Mouse (Mus musculus) gastrocnemius, adult 2 months (tissue): ENCODE results near the gene Il17f. TPM values are rescaled to one million over a fixed set of nuclear protein-coding genes. Genes with fewer than 3 reads are reported as not detected.
A peak's percentile ranks its signal among the peaks of the same experiment; 100 is the strongest.
"Not testable (repeated sequence)": the region's sequence is repeated elsewhere in the genome, so short reads cannot be mapped to it uniquely, and the experiment has no call there.

Experiments used
- DNase-seq: peaks from one replicate; pipeline ENCODE4 v3.0.0; 2022
- H3K27ac ChIP-seq: fragments of 200-600 bp; 2 replicates; pipeline ENCODE4 v1.8.1; 2022; ENCODE audit warnings: mild to moderate bottlenecking
- H3K4me3 ChIP-seq: fragments of 200-600 bp; 2 replicates; pipeline ENCODE4 v1.8.1; 2022; ENCODE audit warnings: mild to moderate bottlenecking, moderate library complexity
- CTCF ChIP-seq: fragments of 200-600 bp; IDR thresholded peaks from 2 replicates; pipeline ENCODE4 v1.8.1; 2022; ENCODE audit warnings: antibody characterized with exemption, mild to moderate bottlenecking, moderate library complexity
- intact Hi-C: fragments of 180-260 bp; cut with DNase I; formaldehyde crosslinking; loops from one replicate; pipeline ENCODE4 v1.15.1; 2025
- long read RNA-seq, 2 experiments: library from polyadenylated mRNA; stranded (forward); transcript quantifications; one replicate each; pipeline ENCODE4 v2.0.0; 2021
- total RNA-seq, 2 experiments: library from RNA; stranded (reverse); gene quantifications; 2 replicates each; pipeline ENCODE4 v1.2.3; 2021

Il17f gene
- total RNA-seq: not detected
- long read RNA-seq, experiment 1: 0 reads
- long read RNA-seq, experiment 2: 0 reads

DNA sequence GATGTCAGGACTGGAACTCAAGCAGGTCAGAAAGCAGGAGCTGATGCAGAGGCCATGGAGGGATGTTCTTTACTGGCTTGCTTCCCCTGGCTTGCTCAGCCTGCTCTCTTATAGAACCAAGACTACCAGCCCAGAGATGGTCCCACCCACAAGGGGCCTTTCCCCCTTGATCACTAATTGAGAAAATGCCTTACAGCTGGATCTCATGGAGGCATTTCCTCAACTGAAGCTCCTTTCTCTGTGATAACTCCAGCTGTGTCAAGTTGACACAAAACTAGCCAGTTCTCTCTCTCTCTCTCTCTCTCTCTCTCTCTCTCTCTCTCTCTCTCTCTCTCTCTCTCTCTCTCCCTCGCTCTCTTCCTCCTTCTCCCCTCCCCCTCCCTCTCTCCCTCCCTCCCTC is at the start of gene Il17f:
Gene Il17f (minus strand): TSS at position 101 of the 400 bp plus-strand sequence.
- H3K27ac ChIP-seq, intact Hi-C loops, DNase-seq, H3K4me3 ChIP-seq: not testable (repeated sequence)

DNA sequence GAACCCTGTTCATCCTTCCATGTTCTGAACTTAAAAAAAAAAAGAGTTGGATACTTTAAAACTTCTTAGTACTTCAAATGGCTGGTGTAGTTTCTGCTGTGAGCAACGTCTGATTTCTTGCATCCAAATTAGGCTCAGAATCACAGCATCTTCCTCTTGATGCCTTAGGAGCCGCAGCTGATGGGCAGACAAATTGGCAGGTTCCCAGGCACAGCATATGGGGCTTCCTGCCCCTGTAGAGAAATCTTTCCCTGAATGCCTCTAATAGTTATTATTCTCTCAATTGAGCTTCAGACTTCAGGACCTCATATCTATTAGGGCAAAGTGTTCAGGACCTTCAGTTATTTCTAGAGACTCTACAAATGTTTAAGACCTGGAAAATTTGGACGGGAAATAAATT is 49.5 kb upstream of the Il17f start:
- no peak for DNase-seq
- intact Hi-C loops: no loop called here
- TF ChIP-seq CTCF: no peak
- Histone ChIP-seq H3K4me3 (no peak overlapping the region), H3K27ac (no peak overlapping the region)

GRCm38 (mm10) chr1:20836551-20837125 is 46.2 kb upstream of the Il17f start:
- TF ChIP-seq CTCF: no peak
- DNase-seq: no peak
- H3K27ac ChIP-seq: no peak overlapping the region
- intact Hi-C loops: no loop called here
- no peak overlapping the region for H3K4me3 ChIP-seq

DNA sequence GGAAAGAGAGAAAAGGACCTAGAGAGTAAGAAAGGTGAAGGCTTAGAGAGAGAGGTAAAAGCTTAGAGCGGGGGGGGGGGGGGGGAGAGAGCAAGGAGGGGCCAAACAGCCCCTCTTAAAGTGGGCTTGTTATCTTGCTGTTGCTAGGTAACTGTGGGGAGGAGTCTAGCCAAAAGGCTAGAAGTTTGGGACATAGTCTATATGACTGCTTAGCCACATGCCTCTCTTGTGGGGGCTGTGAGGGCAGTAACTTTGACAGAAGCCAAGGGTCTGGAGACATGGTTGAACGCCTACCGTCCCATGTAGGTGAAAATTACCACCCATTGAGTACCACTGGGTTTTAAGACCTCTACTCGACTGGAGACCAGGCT is 42.7 kb upstream of the Il17f start:
- DNase-seq: no peak
- Histone ChIP-seq H3K27ac (no peak overlapping the region), H3K4me3 (no peak overlapping the region)
- intact Hi-C loops: no loop called here
- no peak for TF ChIP-seq CTCF

DNA sequence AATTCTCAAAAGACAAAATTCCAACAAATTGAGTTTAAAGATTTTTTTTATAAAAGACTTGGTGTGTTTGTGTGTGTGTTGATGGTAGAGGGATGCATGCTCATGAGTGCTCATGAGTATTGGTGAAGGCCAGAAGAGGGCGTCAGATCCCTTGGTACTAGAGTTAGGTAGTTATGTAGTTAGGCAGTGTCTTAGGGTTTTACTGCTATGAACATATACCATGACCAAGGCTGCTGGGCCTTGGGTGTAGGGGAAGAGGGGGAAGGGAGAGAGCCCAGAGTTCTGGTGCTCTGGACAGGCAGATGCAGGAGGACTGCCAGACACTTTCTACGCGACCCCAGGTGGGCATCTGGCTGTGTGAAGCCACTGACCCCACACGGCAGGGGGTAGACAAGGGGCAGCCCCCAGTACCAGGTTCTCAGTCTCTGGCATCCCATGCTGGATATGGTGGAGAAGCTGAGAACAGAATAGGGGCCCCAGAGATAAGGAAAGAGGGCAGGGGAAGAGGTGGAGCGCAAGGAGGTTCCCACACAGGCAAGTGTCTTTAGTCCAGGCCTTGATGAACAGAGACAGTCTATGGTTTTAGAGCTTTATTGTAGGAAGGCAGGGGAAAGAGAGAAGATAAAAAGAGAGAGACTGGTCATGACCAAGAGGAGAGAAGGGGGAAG is 42.2 kb upstream of the Il17f start:
- TF ChIP-seq CTCF: no peak
- Histone ChIP-seq H3K27ac (no peak overlapping the region), H3K4me3 (no peak overlapping the region)
- intact Hi-C loops: no loop called here
- DNase-seq: no peak

DNA sequence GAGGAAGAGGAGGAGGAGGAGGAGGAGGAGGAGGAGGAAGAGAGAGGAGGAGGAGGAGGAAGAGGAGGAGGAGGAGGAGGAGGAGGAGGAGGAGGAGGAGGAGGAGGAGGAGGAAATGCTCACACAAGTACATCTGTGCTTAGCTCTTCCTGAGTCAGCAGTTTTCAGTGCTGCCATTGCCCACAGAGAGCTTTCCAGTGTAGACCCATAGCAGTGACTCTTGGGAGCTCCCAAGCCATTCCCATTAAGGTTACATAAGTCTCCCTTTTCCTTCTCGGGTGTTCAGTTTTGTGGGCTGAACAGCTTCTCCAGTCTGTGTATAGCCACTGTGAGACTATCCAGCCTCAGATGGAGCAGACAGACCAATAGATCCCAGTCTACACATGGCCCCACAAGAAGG is 40.1 kb upstream of the Il17f start:
- Histone ChIP-seq H3K27ac (no peak overlapping the region), H3K4me3 (no peak overlapping the region)
- intact Hi-C loops: no loop called here
- no peak for TF ChIP-seq CTCF
- no peak for DNase-seq

DNA sequence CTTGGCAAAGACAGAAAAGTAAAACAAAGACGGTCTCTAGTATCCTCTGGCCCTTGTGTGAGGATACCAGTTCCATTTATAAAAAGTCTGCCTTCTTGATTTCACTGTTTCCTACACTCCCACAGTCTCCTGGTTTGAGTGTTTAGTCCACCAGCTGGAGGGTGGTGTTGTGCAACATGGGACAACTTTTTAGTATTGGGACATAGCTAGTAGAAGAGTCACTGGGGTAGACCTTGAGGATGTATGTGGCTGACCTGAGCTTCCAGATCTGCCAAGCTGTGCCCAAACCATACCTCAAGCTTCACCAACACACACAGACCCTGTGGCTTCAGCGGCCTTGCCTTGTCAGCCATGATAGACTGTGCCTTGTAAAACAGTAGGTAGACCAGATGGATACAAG is 37.6 kb upstream of the Il17f start:
- DNase-seq: no peak
- no peak for TF ChIP-seq CTCF
- no peak overlapping the region for H3K4me3 ChIP-seq
- intact Hi-C loops: no loop called here
- H3K27ac ChIP-seq: no peak overlapping the region

- no peak for DNase-seq
- no peak overlapping the region for H3K27ac ChIP-seq
- intact Hi-C loops: no loop called here
- H3K4me3 ChIP-seq: no peak overlapping the region
- TF ChIP-seq CTCF: no peak
These were observed 34.6 kb upstream of the Il17f start for GRCm38 (mm10) chr1:20825036-20825435.

DNA sequence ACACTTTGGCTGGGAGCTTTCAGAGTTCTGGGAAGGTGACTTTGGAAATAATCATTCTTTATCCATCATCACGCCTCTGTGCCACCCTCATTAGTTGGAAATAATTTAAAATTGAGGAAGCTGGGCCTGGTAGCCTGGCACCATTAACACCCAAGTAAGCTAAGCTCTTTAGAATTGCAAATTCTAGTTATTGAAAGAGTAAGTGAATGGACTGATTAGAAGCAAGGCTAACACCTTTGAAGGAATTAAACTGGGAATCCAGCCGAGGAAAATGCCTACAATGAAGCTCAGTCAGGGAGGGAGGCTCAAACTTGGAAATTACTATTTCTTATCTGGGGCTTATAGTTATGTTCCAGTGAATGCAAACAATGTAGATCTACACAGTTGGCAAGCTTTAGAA is 33.5 kb upstream of the Il17f start:
- DNase-seq: no peak
- no peak for TF ChIP-seq CTCF
- Histone ChIP-seq H3K27ac (no peak overlapping the region), H3K4me3 (no peak overlapping the region)
- intact Hi-C loops: loop anchor here (5.0 kb wide), 1 partner anchor 68 kb away; the partner anchor contains the start of gene Paqr8

- no peak overlapping the region for H3K4me3 ChIP-seq
- H3K27ac ChIP-seq: no peak overlapping the region
- intact Hi-C loops: loop anchor here (5.0 kb wide), 1 partner anchor 69 kb away; the partner anchor contains the start of gene Paqr8
- DNase-seq: no peak
- TF ChIP-seq CTCF: no peak
These were observed 33.1 kb upstream of the Il17f start for GRCm38 (mm10) chr1:20823471-20823870.

DNA sequence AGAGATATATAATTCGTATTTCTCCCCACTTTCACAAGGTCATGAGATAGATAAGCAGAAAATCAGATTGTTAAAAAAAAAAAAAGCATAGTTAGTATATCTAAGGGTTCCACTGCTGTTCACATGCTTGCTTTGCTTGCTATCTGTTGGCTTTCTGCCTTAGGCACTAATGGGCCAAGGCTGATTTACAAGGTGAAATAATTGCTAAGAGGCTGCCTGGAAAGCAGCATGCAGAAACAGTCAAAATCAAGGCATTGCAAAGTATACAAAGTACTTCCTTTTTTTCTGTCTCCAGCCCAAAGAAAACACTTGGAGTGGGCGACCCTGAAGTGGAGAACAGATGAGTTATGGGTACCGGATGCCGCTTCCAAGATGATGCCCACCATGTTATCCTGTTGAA is 30.5 kb upstream of the Il17f start:
- intact Hi-C loops: loop anchor here (2.0 to 5.0 kb wide), 2 partner anchors 71 to 258 kb away; partner anchors contain the start of genes Paqr8 and Tram2
- DNase-seq: no peak
- no peak overlapping the region for H3K27ac ChIP-seq
- TF ChIP-seq CTCF: no peak
- no peak overlapping the region for H3K4me3 ChIP-seq

- Histone ChIP-seq H3K4me3 (peak within 1 kb of the TSS; percentile 82), H3K27ac (peak within 1 kb of the TSS; percentile 72)
- no peak for TF ChIP-seq CTCF
- peak; percentile 91 for DNase-seq
- intact Hi-C loops: loop anchor here (2.0 to 5.0 kb wide), 2 partner anchors 72 to 259 kb away; partner anchors contain the start of genes Paqr8 and Tram2
These were observed 29.6 kb upstream of the Il17f start, which contains the start of gene Mcm3 for GRCm38 (mm10) chr1:20819771-20820605. Gene Mcm3 (minus strand): TSS chr1:20820312.

DNA sequence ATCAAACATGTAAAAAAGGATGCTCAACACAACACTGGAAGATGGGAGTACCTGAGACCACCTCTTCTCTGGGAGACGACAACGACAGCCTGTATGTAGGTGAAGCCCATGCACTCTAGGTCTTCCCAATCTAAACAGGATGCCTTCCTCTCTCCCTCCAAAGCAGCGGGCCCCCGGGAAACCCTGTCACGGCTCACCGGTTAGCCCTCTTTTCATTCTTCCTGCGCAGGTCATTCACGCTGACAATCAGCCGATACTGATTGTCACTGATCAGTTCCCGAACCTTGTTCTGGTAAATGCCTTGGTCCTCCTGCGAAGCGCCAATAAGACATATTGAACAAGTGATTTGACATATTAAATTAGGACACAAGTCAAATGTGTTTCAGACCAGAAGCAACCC is 27.2 kb upstream of the Il17f start:
- DNase-seq: no peak
- TF ChIP-seq CTCF: no peak
- H3K4me3 ChIP-seq: no peak overlapping the region
- intact Hi-C loops: no loop called here
- no peak overlapping the region for H3K27ac ChIP-seq
